Mouse (Mus musculus) forebrain, embryonic 15.5 days (tissue): ENCODE data around the gene Vps29. TPM values are rescaled to one million over a fixed set of nuclear protein-coding genes. Genes with fewer than 3 reads are reported as not detected.

ENCODE experiments used
- ATAC-seq: fragments of 200-750 bp; cut with Nextera tagmentation; replicated peaks from 2 replicates; pipeline ENCODE4 v1.8.0; 2017; ENCODE audit warnings: mild to moderate bottlenecking, moderate TSS enrichment, moderate library complexity
- H3K27ac ChIP-seq: fragments of 300-500 bp; sonication (generic); replicated peaks from 2 replicates; pipeline ENCODE4 v1.5.1; 2015; ENCODE audit warnings: mild to moderate bottlenecking, inconsistent platforms
- H3K27me3 ChIP-seq: fragments of 300-500 bp; sonication (generic); 2 replicates; pipeline ENCODE4 v1.6.1; 2015; ENCODE audit warnings: inconsistent platforms
- H3K36me3 ChIP-seq: fragments of 300-500 bp; sonication (generic); 2 replicates; pipeline ENCODE4 v1.6.1; 2015; ENCODE audit warnings: mild to moderate bottlenecking, inconsistent platforms
- H3K4me1 ChIP-seq: fragments of 300-500 bp; sonication (generic); 2 replicates; pipeline ENCODE4 v1.6.1; 2015; ENCODE audit warnings: inconsistent platforms
- H3K4me2 ChIP-seq: fragments of 300-500 bp; sonication (generic); replicated peaks from 2 replicates; pipeline ENCODE4 v1.6.1; 2015; ENCODE audit warnings: mild to moderate bottlenecking, inconsistent platforms
- H3K4me3 ChIP-seq: fragments of 300-500 bp; sonication (generic); 2 replicates; pipeline ENCODE4 v1.5.1; 2015; ENCODE audit warnings: mild to moderate bottlenecking, inconsistent platforms
- H3K9ac ChIP-seq: fragments of 300-500 bp; sonication (generic); replicated peaks from 2 replicates; pipeline ENCODE4 v1.6.1; 2015; ENCODE audit warnings: mild to moderate bottlenecking, inconsistent platforms
- H3K9me3 ChIP-seq: fragments of 300-500 bp; sonication (generic); 2 replicates; pipeline ENCODE4 v1.6.1; 2016; ENCODE audit warnings: inconsistent platforms
- WGBS: fragments of 180-500 bp; shearing (Covaris S2); methylation state at CpG from one replicate; pipeline ENCODE4 v1.1.7; 2015; ENCODE audit warnings: mixed read lengths; 5-methylcytosine and 5-hydroxymethylcytosine counted together
- polyA plus RNA-seq: library from polyadenylated mRNA; unstranded; fragments of >200 nt; fragmentation: Nextera tagmentation; extraction: Ambion mirVana; gene quantifications from 2 replicates; pipeline ENCODE4 v1.2.1, GENCODE M21; 2015

The Vps29 gene
- polyA plus RNA-seq, 1 experiment from 2014 or later, result 266 TPM

GRCm38 (mm10) chr5:122405537-122405936 is 51.4 kb downstream of the Vps29 start:
- no peak overlapping the region for H3K4me3 ChIP-seq
- no peak overlapping the region for H3K27ac ChIP-seq
- peaks cover 3% of the 10 kb centered on the region for H3K4me1 ChIP-seq
- H3K36me3 ChIP-seq, result peaks cover 64% of the 10 kb centered on the region
- no peak overlapping the region for H3K4me2 ChIP-seq
- H3K27me3 ChIP-seq, result no peaks in the 10 kb centered on the region
- 96% methylated on average over 10 of the region's 10 CpGs for WGBS
- no peak for ATAC-seq
- no peak overlapping the region for H3K9ac ChIP-seq
- H3K9me3 ChIP-seq, result no peaks in the 10 kb centered on the region; the same call in 1 of the 2 replicates

GRCm38 (mm10) chr5:122409692-122410645 is 55.8 kb downstream of the Vps29 start:
- Histone ChIP-seq H3K36me3 (peaks cover 32% of the 10 kb centered on the region), H3K9me3 (no peaks in the 10 kb centered on the region; the same call in 1 of the 2 replicates), H3K4me1 (no peaks in the 10 kb centered on the region), H3K9ac (no peak overlapping the region), H3K4me3 (no peak overlapping the region), H3K4me2 (no peak overlapping the region), H3K27me3 (no peaks in the 10 kb centered on the region), H3K27ac (no peak overlapping the region)
- no peak for ATAC-seq
- WGBS, result 87% methylated on average over 19 of the region's 19 CpGs

GRCm38 (mm10) chr5:122411892-122412291 is 57.7 kb downstream of the Vps29 start:
- WGBS, result 85% methylated on average over 5 of the region's 5 CpGs
- Histone ChIP-seq H3K9me3 (no peaks in the 10 kb centered on the region), H3K27me3 (no peaks in the 10 kb centered on the region), H3K4me1 (no peaks in the 10 kb centered on the region), H3K4me2 (no peak overlapping the region), H3K27ac (no peak overlapping the region), H3K36me3 (peaks cover 13% of the 10 kb centered on the region), H3K9ac (no peak overlapping the region), H3K4me3 (no peak overlapping the region)
- ATAC-seq, result no peak

DNA sequence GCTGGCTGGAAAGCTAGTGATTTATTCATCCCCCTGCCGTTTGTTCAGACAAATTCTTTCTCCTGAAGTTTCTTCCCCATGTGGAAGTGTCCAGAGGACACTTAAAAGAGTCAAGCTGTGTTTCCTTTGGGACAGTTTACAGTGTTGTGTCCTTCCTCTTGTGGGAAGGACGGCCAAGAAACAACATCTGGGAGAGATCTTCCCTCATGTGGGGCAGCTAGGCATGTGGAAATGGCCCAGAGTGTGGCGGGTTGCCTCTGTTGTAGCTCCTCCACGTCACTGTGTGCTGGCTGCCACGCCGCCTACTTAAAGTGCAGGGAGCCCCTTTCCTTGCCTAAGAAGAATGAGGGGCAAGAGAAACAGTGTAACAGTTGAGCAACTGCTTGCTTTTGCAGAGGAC is 58.7 kb downstream of the Vps29 start:
- Histone ChIP-seq H3K36me3 (peaks cover 5% of the 10 kb centered on the region), H3K4me1 (no peaks in the 10 kb centered on the region), H3K9ac (no peak overlapping the region), H3K4me2 (no peak overlapping the region), H3K4me3 (no peak overlapping the region), H3K9me3 (no peaks in the 10 kb centered on the region), H3K27ac (no peak overlapping the region), H3K27me3 (no peaks in the 10 kb centered on the region)
- ATAC-seq, result no peak
- 69% methylated on average over 6 of the region's 6 CpGs for WGBS

GRCm38 (mm10) chr5:122414351-122414750 is 60.2 kb downstream of the Vps29 start:
- no peak overlapping the region for H3K4me3 ChIP-seq
- peaks cover 5% of the 10 kb centered on the region for H3K36me3 ChIP-seq
- no peak overlapping the region for H3K4me2 ChIP-seq
- no peak overlapping the region for H3K27ac ChIP-seq
- H3K9me3 ChIP-seq, result no peaks in the 10 kb centered on the region
- H3K9ac ChIP-seq, result no peak overlapping the region
- no peak for ATAC-seq
- no peaks in the 10 kb centered on the region for H3K27me3 ChIP-seq
- WGBS, result 83% methylated on average over 5 of the region's 5 CpGs
- H3K4me1 ChIP-seq, result no peaks in the 10 kb centered on the region

Other genes with a start within 250 kb of the Vps29 start
- not detected in 2 replicates for gene Ccdc63, start 213.5 kb upstream of the Vps29 start, polyA plus RNA-seq
- gene Ppp1cc, start 196.1 kb upstream of the Vps29 start, polyA plus RNA-seq, result 273 and 275 TPM in 2 replicates
- 1.4 and 1.6 TPM in 2 replicates for gene Hvcn1, start 147.6 kb upstream of the Vps29 start, polyA plus RNA-seq
- gene Tctn1, start 89.9 kb upstream of the Vps29 start, polyA plus RNA-seq, result 4.2 and 4.5 TPM in 2 replicates
- gene Pptc7, start 70.0 kb upstream of the Vps29 start, polyA plus RNA-seq, result 8.2 and 8.3 TPM in 2 replicates
- 17.6 and 17.8 TPM in 2 replicates for gene Rad9b, start 136 bp upstream of the Vps29 start, polyA plus RNA-seq
- 47.7 and 52.4 TPM in 2 replicates for gene Gpn3, start 17.5 kb downstream of the Vps29 start, polyA plus RNA-seq
- 133 and 135 TPM in 2 replicates for gene Fam216a, start 18.0 kb downstream of the Vps29 start, polyA plus RNA-seq
- 165 and 193 TPM in 2 replicates for gene Arpc3, start 37.5 kb downstream of the Vps29 start, polyA plus RNA-seq
- gene Anapc7, start 67.3 kb downstream of the Vps29 start, polyA plus RNA-seq, result 53.3 and 54.2 TPM in 2 replicates
- 38.5 and 39.1 TPM in 2 replicates for gene Atp2a2, start 147.9 kb downstream of the Vps29 start, polyA plus RNA-seq